Mouse (Mus musculus) brown adipose tissue, adult 24 weeks (tissue): ENCODE measurements around the gene Tmem217. TPM values are rescaled to one million over a fixed set of nuclear protein-coding genes. Genes with fewer than 3 reads are reported as not detected.

ENCODE experiments used
- H3K27ac ChIP-seq: fragments of 200-500 bp; replicated peaks from 2 replicates; pipeline ENCODE4 v1.5.1; 2012; ENCODE audit warnings: low read depth, mild to moderate bottlenecking, low read length
- H3K4me1 ChIP-seq: fragments of 200-500 bp; 2 replicates; pipeline ENCODE4 v1.6.1; 2012; ENCODE audit warnings: low read length, mixed read lengths; ENCODE audit not compliant: control insufficient read depth, insufficient read depth, insufficient read length
- H3K4me3 ChIP-seq: fragments of 200-500 bp; 2 replicates; pipeline ENCODE4 v1.5.1; 2012; ENCODE audit warnings: low read depth, mild to moderate bottlenecking, low read length, moderate library complexity; ENCODE audit not compliant: insufficient read depth
- polyA plus RNA-seq: library from polyadenylated mRNA; stranded (reverse); fragments of >200 nt; gene quantifications from 2 replicates; pipeline ENCODE4 v1.2.4, GENCODE M21; 2012; ENCODE audit not compliant: missing spikeins, insufficient read depth, insufficient read length

Gene Tmem217
- not detected in 2 replicates for polyA plus RNA-seq

DNA sequence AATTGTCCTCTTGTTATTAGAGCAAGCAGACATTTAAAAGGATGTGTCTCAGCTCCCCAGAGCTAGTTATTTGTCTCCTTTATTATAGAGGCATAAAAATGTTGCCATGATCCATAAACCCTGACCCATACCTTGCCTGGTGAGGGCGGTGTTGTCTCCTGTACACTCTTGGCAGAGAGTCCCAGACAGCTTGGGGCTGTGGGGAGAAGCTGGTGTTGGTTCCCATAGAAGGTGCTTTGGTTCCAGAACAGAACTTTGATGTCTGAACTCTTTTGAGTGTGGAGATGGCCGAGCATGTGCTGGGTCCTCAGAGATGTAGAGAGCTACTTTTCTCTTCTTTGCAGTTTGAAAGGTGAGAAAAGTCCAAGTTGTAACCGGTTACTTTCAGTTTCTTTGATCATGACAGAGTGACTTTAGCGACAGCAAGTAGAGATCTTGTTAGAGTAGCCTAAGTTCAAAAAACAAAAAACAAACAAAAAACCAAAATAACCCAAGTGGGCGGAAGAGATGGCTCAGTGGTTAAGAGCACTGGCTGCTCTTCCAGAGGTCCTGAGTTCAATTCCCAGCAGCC is at the start of gene Tmem217:
Tmem217 (minus strand) TSS at position 224 of the 571 bp plus-strand sequence.
- Histone ChIP-seq H3K4me3 (no peak within 1 kb of the TSS), H3K4me1 (peaks cover 3% of the 10 kb centered on the region; the same call in 1 of the 2 replicates), H3K27ac (no peak within 1 kb of the TSS)

DNA sequence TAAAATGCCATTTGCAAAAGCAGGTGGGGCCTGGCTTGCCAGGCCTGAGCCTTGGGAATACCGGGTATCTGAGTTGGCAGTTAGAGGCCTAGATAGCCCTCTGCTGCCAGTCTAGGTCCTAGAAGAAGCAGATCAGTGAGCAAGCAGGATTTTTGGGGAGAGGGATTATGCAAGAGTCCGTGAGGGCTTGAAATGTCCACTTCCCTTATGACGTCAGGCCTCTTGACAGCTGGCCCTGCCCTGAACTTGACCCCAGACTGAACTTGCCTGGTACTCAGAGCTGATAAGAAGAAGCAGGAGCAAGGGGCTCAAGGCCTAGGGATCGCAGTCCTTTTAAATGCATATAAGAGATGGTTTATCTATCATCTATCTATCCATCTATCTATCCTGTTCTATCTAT is 49.2 kb upstream of the Tmem217 start:
- Histone ChIP-seq H3K4me3 (no peak overlapping the region), H3K4me1 (no peaks in the 10 kb centered on the region), H3K27ac (no peak overlapping the region)

DNA sequence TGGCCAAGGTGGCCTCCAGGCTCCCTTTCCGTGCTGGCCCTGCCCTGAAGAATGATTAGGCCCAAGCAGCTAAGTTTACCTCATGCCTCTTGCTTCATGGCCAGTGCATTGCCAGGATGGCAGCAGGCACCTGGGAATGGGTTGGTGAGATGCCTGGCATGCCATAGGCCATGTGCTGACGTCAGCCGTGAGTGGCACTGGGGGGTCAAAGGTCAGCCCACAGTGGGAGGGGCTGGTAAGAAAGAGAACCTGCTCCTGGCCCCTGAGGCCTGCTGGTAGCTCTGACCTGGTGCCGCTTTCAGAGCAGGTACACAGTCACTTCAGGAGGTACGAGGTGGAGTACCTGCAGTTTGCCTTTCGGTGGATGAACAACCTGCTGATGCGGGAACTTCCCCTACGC is 47.4 kb upstream of the Tmem217 start:
- Histone ChIP-seq H3K27ac (no peak overlapping the region), H3K4me1 (no peaks in the 10 kb centered on the region), H3K4me3 (no peak overlapping the region)

DNA sequence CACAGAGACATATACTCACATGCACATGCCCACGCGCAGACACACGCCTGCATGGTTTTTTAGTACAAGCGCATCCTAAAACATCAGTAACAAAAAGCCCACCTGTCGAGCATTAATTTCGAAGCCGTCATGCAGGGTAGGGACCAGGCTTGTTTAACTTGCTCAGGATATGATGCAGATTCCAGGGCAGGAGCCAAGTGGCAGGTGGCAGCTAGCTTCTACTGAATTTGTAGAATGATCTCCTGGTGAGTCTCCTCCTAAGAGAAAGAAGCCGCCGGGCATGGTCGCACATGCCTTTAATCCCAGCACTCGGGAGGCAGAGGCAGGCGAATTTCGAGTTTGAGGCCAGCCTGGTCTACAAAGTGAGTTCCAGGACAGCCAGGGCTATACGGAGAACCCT is 46.9 kb upstream of the Tmem217 start:
- Histone ChIP-seq H3K4me1 (no peaks in the 10 kb centered on the region), H3K27ac (no peak overlapping the region), H3K4me3 (no peak overlapping the region)

DNA sequence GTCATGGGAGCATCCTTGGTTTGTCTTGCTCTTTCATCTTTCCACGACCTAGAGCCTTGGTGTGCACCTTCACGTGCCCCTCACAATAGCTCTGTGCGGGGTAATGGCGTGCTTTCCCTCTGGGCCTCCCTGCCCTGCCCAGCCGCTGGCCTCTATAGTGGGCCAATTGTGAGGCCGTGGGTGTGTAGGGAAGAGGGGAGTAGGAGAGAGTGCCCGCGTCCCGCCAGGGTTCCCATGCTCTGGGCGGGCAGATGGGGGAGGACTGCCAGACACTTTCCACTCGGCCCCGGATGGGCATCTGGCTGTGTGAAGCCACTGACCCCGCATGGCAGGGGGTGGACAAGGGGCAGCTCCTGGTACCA is 44.6 kb upstream of the Tmem217 start:
- H3K27ac ChIP-seq = no peak overlapping the region

DNA sequence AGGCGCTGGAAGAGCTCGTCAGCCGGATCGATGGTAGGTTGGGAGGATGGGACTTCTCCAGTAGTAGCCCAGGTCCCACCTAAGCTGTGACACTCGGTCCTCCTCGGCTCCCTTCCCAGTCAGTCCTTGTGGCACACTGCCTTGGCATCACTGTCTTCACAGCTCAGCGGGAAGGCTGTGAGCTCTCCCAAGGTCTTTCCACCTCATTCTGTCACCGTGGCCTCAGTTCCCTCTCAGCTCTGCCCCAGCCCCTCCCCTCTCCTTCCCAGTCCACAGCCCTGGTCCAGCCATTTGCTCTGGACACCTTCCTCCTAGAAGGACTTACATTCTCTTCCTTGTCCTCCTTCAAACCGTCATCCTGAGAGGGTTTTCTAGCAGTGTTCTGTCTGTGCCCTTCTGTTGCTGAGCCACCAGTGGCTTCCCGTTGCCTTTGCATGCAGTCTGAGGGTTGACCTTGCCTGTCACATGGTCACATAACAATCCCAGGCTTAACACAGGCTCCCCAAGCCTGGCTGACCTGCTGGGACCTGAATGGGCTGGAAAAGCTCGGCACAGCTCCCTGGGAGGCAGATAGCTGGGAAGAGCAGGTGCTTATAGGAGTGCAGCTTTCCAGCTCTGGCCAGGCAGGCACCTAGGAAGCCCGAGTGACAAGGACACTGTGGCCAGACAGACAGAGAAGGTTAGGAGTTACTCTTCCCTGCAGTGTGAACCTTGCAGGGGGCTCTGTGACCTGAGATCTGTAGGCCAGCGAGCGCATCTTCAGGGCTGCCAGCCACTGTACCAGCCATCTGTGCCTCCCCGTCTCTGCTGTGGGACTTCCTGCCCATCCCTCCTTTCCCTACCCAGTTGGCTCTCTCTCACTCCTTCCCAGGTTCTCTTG is 43.9 kb upstream of the Tmem217 start:
- H3K27ac ChIP-seq = no peak overlapping the region
- H3K4me3 ChIP-seq = no peak overlapping the region
- no peaks in the 10 kb centered on the region for H3K4me1 ChIP-seq

More for the DNA sequence above, 44.6 kb upstream of the Tmem217 start:
- Histone ChIP-seq H3K4me1 (no peaks in the 10 kb centered on the region), H3K4me3 (no peak overlapping the region)

DNA sequence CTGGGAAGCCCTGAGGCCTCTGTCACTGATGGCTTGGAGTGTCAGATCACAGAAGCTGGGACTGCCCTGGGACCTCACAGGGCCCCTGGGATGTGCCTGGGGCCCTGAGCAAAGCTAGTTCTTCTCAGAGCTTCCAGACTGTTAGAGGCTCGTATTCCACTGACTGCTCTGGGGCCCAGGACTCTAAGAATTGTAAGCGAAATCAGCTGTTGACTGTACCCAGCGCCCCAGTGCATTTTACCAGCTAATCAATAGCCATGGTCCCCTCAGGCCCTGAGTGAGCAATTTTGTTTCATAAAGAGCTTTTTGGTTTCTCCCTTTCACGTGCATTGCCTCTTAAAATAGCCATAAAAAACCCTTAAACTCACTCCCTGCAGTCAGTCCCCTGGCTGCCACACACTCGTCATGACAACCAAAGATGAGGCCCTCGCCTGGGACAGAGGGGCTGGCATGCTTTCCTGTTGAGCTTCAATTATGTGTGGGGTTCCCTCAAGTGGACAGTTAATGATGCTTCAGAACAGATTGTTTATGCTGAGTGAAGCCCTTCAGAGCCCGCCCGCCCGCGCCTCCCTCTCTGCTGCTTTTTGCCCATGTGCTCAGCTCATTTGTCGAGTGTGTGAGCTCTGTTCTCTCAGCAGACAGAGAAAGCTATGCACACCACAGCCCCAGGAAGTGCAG is 37.2 kb upstream of the Tmem217 start:
- Histone ChIP-seq H3K27ac (no peak overlapping the region), H3K4me3 (no peak overlapping the region), H3K4me1 (no peaks in the 10 kb centered on the region)

DNA sequence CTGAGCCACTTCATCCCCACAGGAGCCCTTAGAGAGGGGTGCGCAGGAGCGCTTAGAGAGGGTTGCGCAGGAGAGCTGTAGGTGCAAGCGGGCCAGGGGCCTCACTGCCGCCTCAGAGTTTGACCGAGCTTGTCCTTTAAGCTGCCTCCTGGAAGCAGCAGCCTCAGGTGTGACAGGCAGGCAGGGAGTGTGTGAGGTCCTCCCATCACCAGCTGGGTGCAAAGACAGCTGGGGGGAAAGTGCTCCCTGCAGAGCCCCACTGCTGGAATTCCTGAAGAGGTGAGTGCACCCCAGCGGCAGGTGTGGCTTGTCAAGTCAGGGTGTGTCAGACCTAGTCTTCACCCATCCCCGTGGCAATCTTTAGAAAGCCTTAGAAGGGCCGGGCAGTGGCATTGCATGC is 34.7 kb upstream of the Tmem217 start:
- H3K4me1 ChIP-seq = no peaks in the 10 kb centered on the region
- no peak overlapping the region for H3K27ac ChIP-seq
- H3K4me3 ChIP-seq = no peak overlapping the region

DNA sequence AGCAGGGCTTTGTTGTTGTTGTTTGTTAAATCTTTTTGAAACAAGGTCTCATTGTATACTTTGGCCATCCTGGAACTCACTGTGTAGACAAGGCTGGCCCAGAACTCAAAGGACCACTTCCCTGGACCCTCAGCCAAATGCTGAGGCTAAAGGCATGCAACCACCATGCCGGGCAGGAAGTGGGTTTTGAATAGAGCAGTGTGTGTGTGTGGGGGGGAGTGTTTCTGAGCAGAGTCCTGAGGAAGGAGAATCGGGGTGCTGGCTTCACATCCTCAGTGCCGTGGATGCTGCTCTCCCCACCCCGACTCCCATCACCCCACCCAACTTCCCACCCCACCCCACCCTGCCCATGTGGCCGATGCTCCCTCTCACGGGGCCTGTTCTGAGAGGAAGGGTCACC is 33.3 kb upstream of the Tmem217 start:
- H3K27ac ChIP-seq = no peak overlapping the region
- no peaks in the 10 kb centered on the region for H3K4me1 ChIP-seq
- H3K4me3 ChIP-seq = no peak overlapping the region

DNA sequence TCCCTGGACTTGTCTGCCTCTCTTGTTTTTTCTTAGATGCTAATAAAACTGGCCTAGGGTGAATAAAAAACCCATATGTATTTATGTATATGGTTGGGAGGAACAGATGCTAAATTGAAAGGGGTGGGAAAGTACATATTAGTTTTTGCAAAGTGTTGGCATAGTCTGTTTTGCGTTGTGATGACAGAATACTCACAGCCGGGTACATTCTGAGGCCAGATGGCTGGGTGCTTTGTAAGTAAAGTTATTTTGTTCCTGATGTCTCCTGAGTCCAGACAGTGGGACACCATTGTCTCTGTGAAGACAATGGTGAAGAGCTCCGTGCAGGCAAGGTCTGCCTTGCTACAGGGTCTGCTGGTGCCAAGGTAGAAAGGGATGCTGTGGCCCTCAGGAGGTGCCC is 32.6 kb upstream of the Tmem217 start:
- Histone ChIP-seq H3K4me1 (no peaks in the 10 kb centered on the region), H3K4me3 (no peak overlapping the region), H3K27ac (no peak overlapping the region)

DNA sequence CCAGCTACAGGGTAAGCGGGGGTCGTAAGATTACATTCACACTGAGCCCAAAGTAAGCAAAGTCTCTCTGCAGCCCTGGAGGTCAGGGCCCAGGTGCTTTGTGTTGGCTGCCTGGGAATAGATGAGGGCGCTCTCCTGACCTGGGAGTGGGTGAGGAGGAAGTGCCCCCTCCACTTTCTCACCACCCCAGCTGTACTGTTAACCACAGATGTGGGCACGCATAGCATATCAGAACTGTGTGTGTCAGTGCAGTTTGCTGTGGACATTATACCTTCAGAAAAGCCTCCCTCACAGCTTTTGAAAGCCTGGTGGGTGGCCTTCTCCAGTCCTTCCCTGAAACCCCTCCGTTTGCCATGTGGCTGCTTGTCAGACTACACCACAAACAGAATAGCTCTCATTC is 32.1 kb upstream of the Tmem217 start:
- Histone ChIP-seq H3K4me3 (no peak overlapping the region), H3K27ac (no peak overlapping the region), H3K4me1 (no peaks in the 10 kb centered on the region)

DNA sequence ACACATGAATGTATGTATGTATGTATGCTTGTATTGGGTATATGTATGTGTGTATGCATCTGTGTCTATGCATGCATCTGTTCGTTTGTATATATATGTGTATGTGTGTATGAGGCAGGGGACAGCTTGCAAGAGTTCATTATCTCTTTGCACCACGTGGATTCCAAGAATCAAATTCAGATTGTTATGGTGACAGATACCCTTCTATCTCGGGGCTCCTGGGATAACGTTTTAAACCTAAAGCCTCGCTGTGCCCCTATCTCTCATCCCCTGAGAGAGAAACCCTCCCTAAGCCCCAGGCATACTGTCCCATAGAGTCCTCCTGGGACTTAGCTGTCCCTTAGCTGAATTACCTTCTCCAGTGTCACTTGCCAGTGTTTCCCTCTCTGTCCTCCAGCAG is 31.4 kb upstream of the Tmem217 start:
- H3K4me3 ChIP-seq = no peak overlapping the region
- no peak overlapping the region for H3K27ac ChIP-seq
- no peaks in the 10 kb centered on the region for H3K4me1 ChIP-seq

DNA sequence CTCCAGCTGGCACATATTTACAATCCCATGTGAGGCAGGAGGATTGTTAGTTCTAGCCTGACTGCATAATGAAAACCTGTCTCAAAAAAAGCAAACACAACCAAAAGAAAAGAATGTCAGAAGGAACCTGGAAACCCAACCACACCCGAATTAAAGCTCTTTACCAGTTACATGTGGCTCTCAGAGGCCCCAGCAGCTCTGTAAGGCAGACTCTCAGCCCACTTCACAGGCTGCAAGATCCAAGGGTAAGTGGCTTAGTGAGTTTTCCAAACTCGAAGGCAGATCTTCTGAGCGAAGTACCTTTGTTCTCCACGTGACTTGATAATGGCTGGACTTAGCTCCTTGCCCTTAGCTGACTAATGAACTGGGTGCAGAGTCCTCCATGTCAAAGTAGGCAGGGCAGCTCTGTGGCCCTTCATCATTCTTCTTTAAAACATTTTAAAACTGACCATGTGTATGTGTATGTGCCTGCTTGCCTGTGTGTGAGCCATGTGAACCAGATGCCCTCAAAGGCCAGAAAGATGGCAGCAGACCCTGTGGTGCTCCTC is 27.5 kb upstream of the Tmem217 start:
- no peak overlapping the region for H3K27ac ChIP-seq
- H3K4me1 ChIP-seq = no peaks in the 10 kb centered on the region

DNA sequence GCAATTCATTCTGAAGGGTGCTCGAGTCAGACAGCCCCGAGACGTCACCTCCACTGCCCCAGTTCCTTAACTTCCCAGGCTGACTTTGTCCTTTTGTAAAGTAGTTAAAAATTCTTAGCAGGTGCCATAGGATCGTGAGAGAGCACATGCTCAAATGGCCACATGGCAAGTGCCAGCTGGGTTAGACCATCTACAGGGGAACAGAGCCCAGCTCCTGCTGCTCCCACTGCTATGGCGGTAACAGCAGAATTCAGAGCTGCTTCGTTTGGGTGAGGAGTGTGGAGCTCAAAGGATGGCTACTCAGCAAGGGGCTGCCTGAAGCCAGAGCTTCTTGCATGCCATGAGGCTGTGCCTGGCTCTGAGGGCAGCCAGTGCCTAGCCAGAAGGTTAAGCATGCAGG is 17.6 kb upstream of the Tmem217 start:
- Histone ChIP-seq H3K4me3 (no peak overlapping the region), H3K4me1 (no peaks in the 10 kb centered on the region), H3K27ac (no peak overlapping the region)

More for the DNA sequence above, 27.5 kb upstream of the Tmem217 start:
- no peak overlapping the region for H3K4me3 ChIP-seq

DNA sequence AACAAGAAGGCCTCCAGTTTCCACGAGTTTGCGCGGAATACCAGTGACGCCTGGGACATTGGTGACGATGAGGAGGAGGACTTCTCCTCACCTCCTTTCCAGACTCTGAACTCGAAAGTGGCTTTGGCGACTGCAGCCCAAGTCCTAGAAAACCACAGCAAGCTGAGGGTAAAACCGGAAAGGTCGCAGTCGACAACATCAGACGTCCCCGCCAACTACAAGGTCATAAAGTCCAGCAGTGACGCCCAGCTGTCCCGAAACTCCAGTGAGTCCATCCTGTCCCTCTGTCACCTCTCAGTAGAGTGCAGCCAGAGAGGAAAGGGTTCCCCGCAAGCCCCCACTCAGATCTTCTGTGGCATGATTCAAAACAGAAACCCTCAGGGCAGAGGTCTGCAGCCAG is 16.2 kb upstream of the Tmem217 start:
- H3K4me1 ChIP-seq = no peaks in the 10 kb centered on the region
- no peak overlapping the region for H3K4me3 ChIP-seq
- H3K27ac ChIP-seq = no peak overlapping the region
